Mouse (Mus musculus): ENCODE data around the gene Stx5a. TPM values are rescaled to one million over a fixed set of nuclear protein-coding genes. Genes with fewer than 3 reads are reported as not detected.

Gene Stx5a
- polyA plus RNA-seq, 1 experiment from 2014 or later, result 103 TPM

DNA sequence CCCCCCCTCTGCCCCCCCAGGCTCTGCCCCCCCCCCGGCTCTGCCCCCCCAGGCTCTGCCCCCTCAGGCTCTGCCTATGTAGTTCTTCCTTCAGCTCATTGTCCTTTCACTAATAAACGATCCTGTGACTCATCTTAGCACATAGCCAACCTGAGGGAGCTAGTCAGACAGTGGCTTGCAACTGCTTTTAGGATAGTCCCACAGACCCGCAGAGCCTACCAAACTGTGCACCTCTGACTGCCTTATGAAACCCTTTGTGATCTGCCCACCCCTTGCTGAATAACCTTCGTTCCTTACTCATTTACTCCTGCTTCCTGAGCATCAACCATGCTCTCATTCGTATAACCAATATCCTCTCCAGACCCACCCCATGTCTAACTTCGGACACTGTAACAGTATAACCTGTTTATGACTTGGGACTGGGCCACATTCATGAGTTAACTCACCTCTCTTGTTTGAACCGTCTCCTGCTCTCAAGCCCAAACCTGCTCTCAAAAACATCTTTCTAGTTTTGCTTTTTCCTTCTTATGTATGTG, 35.0 kb upstream of the Stx5a start:
- 84% methylated on average over 7 of the region's 7 CpGs for WGBS
- H3K27me3 ChIP-seq (ENCODE audit: control insufficient read depth, insufficient read depth, low read length), result no peaks in the 10 kb centered on the region
- ATAC-seq (ENCODE audit: insufficient read depth, low FRiP score, low TSS enrichment), result no peak

DNA sequence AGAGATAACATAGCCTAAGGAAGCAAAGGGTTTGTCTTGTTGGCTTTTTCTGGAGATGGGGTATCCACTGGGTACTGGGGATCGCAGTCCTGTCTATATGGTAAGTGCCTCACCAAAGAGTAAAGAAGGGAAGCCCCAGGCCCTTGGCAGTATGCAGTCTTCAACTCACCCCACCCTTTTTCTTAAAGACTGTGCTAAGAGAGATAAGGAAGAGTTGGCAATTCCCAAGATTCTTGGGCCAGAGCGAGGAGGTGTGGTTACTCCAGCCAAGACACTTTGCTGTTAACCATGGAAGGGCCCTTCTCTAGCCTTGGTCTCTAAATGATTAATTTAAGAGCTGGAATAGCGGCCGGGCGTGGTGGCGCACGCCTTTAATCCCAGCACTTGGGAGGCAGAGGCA, 34.3 kb upstream of the Stx5a start:
- H3K9ac ChIP-seq (ENCODE audit: low read length), result no peak overlapping the region
- ATAC-seq (ENCODE audit: insufficient read depth, low FRiP score, low TSS enrichment) (no peak), DNase-seq (ENCODE audit: low spot score) (no peak)
- peaks cover 6% of the 10 kb centered on the region for H3K4me1 ChIP-seq (ENCODE audit: control insufficient read depth, insufficient read depth, low read length)
- H3K36me3 ChIP-seq (ENCODE audit: control insufficient read depth, insufficient read depth, low read length), result peaks cover 20% of the 10 kb centered on the region
- no peak overlapping the region for H3K27ac ChIP-seq (ENCODE audit: low read depth, low read length)
- no peaks in the 10 kb centered on the region for H3K27me3 ChIP-seq (ENCODE audit: control insufficient read depth, insufficient read depth, low read length)
- WGBS, result 98% methylated on average over 7 of the region's 7 CpGs
- H3K4me2 ChIP-seq (ENCODE audit: low read depth), result no peak overlapping the region
- H3K9me3 ChIP-seq (ENCODE audit: control insufficient read depth, low read length), result no peaks in the 10 kb centered on the region
- H3K4me3 ChIP-seq (ENCODE audit: low read depth, low read length), result no peak overlapping the region

More for the DNA sequence above, 35.0 kb upstream of the Stx5a start:
- Histone ChIP-seq H3K4me1 (ENCODE audit: control insufficient read depth, insufficient read depth, low read length) (no peaks in the 10 kb centered on the region; the same call in 1 of the 2 replicates), H3K9ac (ENCODE audit: low read length) (no peak overlapping the region), H3K4me3 (ENCODE audit: low read depth, low read length) (no peak overlapping the region), H3K9me3 (ENCODE audit: control insufficient read depth, low read length) (no peaks in the 10 kb centered on the region), H3K4me2 (ENCODE audit: low read depth) (no peak overlapping the region), H3K36me3 (ENCODE audit: control insufficient read depth, insufficient read depth, low read length) (peaks cover 18% of the 10 kb centered on the region), H3K27ac (ENCODE audit: low read depth, low read length) (no peak overlapping the region)
- DNase-seq (ENCODE audit: low spot score), result no peak

DNA sequence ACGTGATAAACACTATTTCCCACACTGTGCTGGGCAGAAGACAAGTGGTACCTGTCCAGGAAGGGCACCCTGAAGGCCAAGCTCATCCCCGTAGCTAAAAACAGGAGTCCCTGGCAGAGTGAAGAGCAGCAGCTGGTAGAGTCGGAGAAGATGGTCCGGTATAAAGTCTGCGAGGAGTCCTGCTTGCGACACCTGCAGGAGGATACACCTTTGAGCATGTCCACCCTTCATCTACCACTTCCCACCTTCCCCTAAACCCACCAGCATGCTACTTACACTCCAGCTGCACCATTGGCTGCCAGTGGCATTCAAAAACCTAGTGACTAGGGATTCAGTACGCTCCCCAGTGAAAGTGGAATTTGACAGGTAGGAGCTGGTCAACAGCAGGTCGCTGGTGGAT, 32.3 kb upstream of the Stx5a start:
- ATAC-seq (ENCODE audit: insufficient read depth, low FRiP score, low TSS enrichment) (no peak), DNase-seq (ENCODE audit: low spot score) (no peak)
- Histone ChIP-seq H3K4me1 (ENCODE audit: control insufficient read depth, insufficient read depth, low read length) (peaks cover 11% of the 10 kb centered on the region), H3K27me3 (ENCODE audit: control insufficient read depth, insufficient read depth, low read length) (no peaks in the 10 kb centered on the region), H3K4me2 (ENCODE audit: low read depth) (no peak overlapping the region), H3K4me3 (ENCODE audit: low read depth, low read length) (no peak overlapping the region), H3K27ac (ENCODE audit: low read depth, low read length) (no peak overlapping the region), H3K9ac (ENCODE audit: low read length) (no peak overlapping the region), H3K9me3 (ENCODE audit: control insufficient read depth, low read length) (no peaks in the 10 kb centered on the region), H3K36me3 (ENCODE audit: control insufficient read depth, insufficient read depth, low read length) (peaks cover 20% of the 10 kb centered on the region)
- 93% methylated on average over 8 of the region's 8 CpGs for WGBS

DNA sequence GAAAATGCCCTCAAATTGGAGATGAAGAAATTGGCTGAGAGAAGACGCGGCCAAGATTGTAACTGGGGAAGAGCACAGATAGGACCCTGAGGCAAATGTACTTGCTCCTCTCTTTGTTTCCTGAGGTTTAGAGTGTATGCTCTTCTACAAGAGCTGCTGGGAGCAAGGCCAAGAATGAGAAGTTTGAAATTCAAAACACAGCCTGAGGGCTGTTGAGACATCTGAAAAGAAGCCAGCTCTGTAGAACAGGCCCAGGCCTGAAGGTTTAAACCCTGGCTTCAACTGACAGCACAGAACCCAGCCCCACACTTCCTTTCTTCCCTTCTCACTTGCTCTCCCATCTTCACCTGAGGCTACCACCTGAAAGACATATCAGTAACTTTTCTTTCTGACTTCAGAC, 31.2 kb upstream of the Stx5a start:
- no peak for ATAC-seq (ENCODE audit: insufficient read depth, low FRiP score, low TSS enrichment)
- Histone ChIP-seq H3K9me3 (ENCODE audit: control insufficient read depth, low read length) (no peaks in the 10 kb centered on the region), H3K9ac (ENCODE audit: low read length) (no peak overlapping the region), H3K36me3 (ENCODE audit: control insufficient read depth, insufficient read depth, low read length) (peaks cover 20% of the 10 kb centered on the region), H3K4me3 (ENCODE audit: low read depth, low read length) (no peak overlapping the region), H3K27ac (ENCODE audit: low read depth, low read length) (no peak overlapping the region), H3K27me3 (ENCODE audit: control insufficient read depth, insufficient read depth, low read length) (no peaks in the 10 kb centered on the region), H3K4me2 (ENCODE audit: low read depth) (no peak overlapping the region), H3K4me1 (ENCODE audit: control insufficient read depth, insufficient read depth, low read length) (peaks cover 15% of the 10 kb centered on the region)
- DNase-seq (ENCODE audit: low spot score), result no peak
- 95% methylated on average over 2 of the region's 2 CpGs for WGBS

DNA sequence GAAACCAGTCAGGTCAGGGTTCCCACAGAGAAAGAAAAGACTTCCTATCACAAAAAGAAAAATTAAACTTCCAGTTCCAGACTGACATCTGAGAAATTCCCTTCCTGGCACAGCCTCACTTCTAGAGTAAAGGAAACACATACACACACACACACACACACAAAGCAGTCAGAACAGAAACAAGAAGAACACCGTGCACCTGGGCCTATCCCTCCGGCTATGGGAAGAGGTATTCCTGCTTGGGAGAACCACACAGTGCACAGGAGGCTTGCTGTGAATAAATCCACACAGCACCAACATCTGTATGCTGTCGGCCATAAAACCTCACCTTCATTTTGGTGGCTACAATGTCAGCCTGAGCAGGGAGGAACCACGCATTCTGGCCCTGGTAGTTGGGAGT, 29.7 kb upstream of the Stx5a start:
- ATAC-seq (ENCODE audit: insufficient read depth, low FRiP score, low TSS enrichment) (no peak), DNase-seq (ENCODE audit: low spot score) (no peak)
- Histone ChIP-seq H3K9me3 (ENCODE audit: control insufficient read depth, low read length) (no peaks in the 10 kb centered on the region), H3K36me3 (ENCODE audit: control insufficient read depth, insufficient read depth, low read length) (peaks cover 20% of the 10 kb centered on the region), H3K4me1 (ENCODE audit: control insufficient read depth, insufficient read depth, low read length) (peaks cover 15% of the 10 kb centered on the region), H3K4me3 (ENCODE audit: low read depth, low read length) (peak overlapping the region; percentile 91; the same call in 1 of the 2 replicates), H3K27me3 (ENCODE audit: control insufficient read depth, insufficient read depth, low read length) (no peaks in the 10 kb centered on the region), H3K4me2 (ENCODE audit: low read depth) (peak overlapping the region; percentile 74), H3K27ac (ENCODE audit: low read depth, low read length) (no peak overlapping the region), H3K9ac (ENCODE audit: low read length) (0 out of 2 replicates have a peak overlapping the region, but pooled peaks have one; percentile 94)
- 81% methylated on average over 4 of the region's 4 CpGs for WGBS

DNA sequence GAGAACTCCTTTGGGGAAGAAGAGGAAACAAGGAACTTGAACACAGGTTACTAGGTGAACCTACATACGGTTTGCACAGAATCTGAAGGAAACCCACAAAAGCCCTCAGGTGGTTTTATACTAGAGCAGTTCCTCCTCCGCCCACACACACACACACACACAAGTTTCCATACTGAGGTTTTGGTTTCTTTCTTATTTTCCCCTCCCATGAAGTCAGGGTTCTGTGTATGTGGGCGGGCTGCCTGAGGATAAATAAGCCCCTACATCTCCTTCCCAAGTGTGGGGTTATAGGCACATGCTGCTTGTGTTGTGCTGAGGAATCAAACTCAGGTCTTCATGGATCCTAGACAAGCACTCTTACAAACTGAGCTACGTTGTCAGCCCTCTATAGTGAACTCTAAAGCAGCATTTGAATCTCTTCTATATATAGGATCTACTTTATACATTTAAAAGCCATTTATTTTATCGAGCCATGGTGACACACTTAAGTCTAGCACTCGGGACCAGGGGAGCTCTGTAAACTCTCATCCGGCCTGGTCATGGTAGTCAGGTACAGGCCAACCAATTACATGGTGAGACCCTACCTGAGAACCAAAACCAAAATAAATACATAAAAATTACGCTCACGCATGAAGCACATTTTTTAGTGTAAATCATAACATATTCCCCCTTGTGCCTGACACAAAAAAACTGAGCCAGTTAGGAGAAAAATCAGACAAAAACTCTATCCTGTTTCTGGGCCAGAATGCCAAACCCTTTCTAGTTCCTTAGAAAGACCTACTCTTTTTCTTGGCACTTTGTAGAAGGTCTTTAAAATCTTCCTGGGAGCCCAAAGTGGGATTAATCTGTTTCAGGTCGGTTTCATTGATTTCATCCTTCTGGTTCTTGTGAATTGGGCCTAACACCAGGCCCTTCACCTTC, 29.0 kb upstream of the Stx5a start:
- H3K27me3 ChIP-seq (ENCODE audit: control insufficient read depth, insufficient read depth, low read length), result no peaks in the 10 kb centered on the region
- H3K4me2 ChIP-seq (ENCODE audit: low read depth), result peak overlapping the region; percentile 74
- WGBS, result 63% methylated on average over 10 of the region's 10 CpGs
- peaks cover 20% of the 10 kb centered on the region for H3K36me3 ChIP-seq (ENCODE audit: control insufficient read depth, insufficient read depth, low read length)
- H3K4me3 ChIP-seq (ENCODE audit: low read depth, low read length), result peak overlapping the region; percentile 91
- peaks cover 15% of the 10 kb centered on the region for H3K4me1 ChIP-seq (ENCODE audit: control insufficient read depth, insufficient read depth, low read length)
- peak overlapping the region; percentile 94 for H3K9ac ChIP-seq (ENCODE audit: low read length)
- DNase-seq (ENCODE audit: low spot score) (no peak), ATAC-seq (ENCODE audit: insufficient read depth, low FRiP score, low TSS enrichment) (no peak)
- H3K9me3 ChIP-seq (ENCODE audit: control insufficient read depth, low read length), result no peaks in the 10 kb centered on the region
- H3K27ac ChIP-seq (ENCODE audit: low read depth, low read length), result peak overlapping the region; percentile 88

DNA sequence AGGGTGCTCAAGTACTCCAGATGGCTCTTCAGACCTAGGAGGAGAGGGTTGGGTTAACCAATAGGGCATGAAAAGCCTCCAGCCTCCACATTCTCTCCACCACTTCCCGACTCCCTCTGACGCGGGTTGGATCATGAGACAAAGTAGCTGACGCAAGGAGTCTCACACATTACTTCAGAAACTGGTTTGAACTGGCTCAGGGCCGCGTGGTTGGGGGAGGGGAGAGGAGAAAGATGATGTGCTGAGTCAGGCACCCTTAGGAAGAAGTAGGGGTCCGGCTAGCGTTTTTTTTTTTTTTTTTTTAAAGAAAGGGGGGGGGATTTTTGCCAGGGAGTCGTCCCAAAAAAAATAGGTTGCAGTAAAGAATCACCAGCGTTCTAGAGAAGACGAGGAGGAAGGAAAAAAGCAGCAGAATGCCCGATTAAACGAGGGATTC, 28.3 kb upstream of the Stx5a start:
- H3K9ac ChIP-seq (ENCODE audit: low read length), result peak overlapping the region; percentile 94
- H3K27me3 ChIP-seq (ENCODE audit: control insufficient read depth, insufficient read depth, low read length), result no peaks in the 10 kb centered on the region
- peak overlapping the region; percentile 88 for H3K27ac ChIP-seq (ENCODE audit: low read depth, low read length)
- no peaks in the 10 kb centered on the region for H3K9me3 ChIP-seq (ENCODE audit: control insufficient read depth, low read length)
- peaks cover 16% of the 10 kb centered on the region for H3K36me3 ChIP-seq (ENCODE audit: control insufficient read depth, insufficient read depth, low read length)
- peak overlapping the region; percentile 74 for H3K4me2 ChIP-seq (ENCODE audit: low read depth)
- H3K4me1 ChIP-seq (ENCODE audit: control insufficient read depth, insufficient read depth, low read length), result peaks cover 15% of the 10 kb centered on the region
- under 1% methylated on average over 13 of the region's 13 CpGs for WGBS
- DNase-seq (ENCODE audit: low spot score) (peak; percentile 90), ATAC-seq (ENCODE audit: insufficient read depth, low FRiP score, low TSS enrichment) (peak; percentile 80)
- H3K4me3 ChIP-seq (ENCODE audit: low read depth, low read length), result peak overlapping the region; percentile 91

DNA sequence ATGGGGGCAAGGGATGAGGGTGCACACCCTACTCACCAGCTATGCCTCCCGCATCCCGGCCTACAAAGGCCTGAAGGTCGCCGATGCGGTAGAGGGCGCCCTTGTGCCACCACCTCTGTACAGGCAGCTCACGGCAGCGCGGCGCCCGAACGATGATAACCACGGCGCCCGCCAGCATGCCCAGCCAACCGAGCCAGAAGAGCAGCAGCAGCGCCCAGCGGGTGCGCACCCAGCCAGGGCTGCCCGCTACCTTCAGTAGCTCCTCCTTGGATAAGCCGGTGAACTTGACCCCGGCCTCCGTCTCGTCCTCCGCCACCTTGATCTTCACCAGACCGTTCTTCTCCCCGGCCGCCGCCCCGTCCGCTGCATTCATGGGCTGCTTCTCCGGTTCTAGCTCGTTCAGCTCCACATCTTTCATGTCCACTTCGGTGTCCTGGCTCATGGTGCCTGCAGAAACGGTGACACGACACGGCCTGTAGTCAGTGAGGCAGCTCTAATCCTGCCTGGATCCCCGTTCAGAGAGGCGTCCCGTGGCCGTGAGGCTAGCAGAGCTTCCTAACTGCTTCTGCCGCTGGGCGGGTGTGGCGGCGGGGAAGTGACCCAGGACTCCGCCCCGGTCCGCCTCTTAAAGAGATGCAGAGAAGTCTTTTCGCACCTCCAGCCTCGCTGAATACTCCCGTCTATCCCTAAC, 27.8 kb upstream of the Stx5a start:
- H3K36me3 ChIP-seq (ENCODE audit: control insufficient read depth, insufficient read depth, low read length), result peaks cover 10% of the 10 kb centered on the region
- peak overlapping the region; percentile 74 for H3K4me2 ChIP-seq (ENCODE audit: low read depth)
- ATAC-seq (ENCODE audit: insufficient read depth, low FRiP score, low TSS enrichment) (peak; percentile 93), DNase-seq (ENCODE audit: low spot score) (peak; percentile 92)
- H3K4me1 ChIP-seq (ENCODE audit: control insufficient read depth, insufficient read depth, low read length), result peaks cover 15% of the 10 kb centered on the region
- peak overlapping the region; percentile 94 for H3K9ac ChIP-seq (ENCODE audit: low read length)
- under 1% methylated on average over 44 of the region's 51 CpGs for WGBS
- H3K27ac ChIP-seq (ENCODE audit: low read depth, low read length), result peak overlapping the region; percentile 88
- no peaks in the 10 kb centered on the region for H3K27me3 ChIP-seq (ENCODE audit: control insufficient read depth, insufficient read depth, low read length)
- H3K9me3 ChIP-seq (ENCODE audit: control insufficient read depth, low read length), result no peaks in the 10 kb centered on the region
- H3K4me3 ChIP-seq (ENCODE audit: low read depth, low read length), result peak overlapping the region; percentile 91

Data from neural tube, embryonic 11.5 days (tissue).